Mouse (Mus musculus) cerebellum, postnatal 4 days (tissue): ENCODE results near the gene Rhoa.
"Not testable (repeated sequence)": the region's sequence is repeated elsewhere in the genome, so short reads cannot be mapped to it uniquely, and the experiment has no call there.

Source experiments
- DNase-seq, 2 experiments: peaks; one replicate each; pipeline ENCODE4 v3.0.0; 2022; ENCODE audit warnings: low spot score in 2 of 2, mixed read lengths in 1 of 2

Rhoa gene

GRCm38 (mm10) chr9:108305629-108306520, at the start of gene Rhoa, which contains the start of gene Tcta:
TSS of gene Rhoa (plus strand) at chr9:108306129.
TSS of gene Tcta (minus strand) at chr9:108306160.
- DNase-seq = peak; percentile 90 to 95

- DNase-seq = no peak
Measured at GRCm38 (mm10) chr9:108260526-108260925, 45.4 kb upstream of the Rhoa start.

DNA sequence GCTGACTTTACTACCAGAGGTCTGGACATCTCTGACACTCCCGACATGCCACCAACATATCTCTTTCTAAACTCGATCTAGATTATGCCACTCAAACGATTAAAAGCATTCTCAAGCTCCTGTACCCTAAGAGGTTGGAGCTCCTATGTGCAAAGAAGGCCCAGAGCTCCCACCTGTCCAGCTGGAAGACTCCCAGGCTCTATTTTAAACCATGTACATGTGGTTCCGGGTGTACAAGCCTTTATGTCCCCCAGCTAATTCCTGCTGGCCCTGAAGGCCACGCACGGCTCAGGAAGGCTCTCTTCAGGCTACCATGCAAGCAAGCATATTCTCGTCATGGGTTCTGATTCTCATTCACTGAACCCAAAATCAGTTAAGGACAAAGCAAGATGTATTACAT, 44.1 kb upstream of the Rhoa start:
- no peak for DNase-seq

DNA sequence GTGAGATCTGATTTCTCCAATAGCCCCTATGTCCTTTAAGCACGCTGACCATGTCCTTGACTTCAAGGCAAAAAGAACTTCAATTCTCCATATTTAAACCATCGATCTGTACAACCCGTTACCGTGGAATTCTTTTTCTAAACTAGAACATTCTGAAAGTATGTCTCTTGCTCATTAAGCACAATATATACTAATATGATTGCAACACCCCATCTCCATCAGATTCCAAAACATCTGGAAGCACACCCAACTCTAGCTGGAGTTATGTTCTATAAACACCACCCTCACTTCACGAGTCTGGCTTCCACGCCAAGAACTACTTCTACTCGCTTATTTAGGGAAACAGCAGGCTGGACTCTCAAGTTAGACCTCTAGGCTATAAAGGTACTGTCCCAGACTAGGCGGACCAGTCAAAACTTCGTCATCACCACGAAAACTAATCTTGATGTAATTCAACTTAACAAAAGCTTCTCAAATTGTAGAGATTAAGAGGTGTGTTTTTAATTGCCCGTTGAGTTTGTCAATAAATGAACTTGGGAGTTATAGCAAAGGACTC, 43.4 kb upstream of the Rhoa start:
- DNase-seq = no peak

- DNase-seq = peak in 1 of 2 experiments; percentile 42
Measured at GRCm38 (mm10) chr9:108263131-108263681, 42.7 kb upstream of the Rhoa start.

DNA sequence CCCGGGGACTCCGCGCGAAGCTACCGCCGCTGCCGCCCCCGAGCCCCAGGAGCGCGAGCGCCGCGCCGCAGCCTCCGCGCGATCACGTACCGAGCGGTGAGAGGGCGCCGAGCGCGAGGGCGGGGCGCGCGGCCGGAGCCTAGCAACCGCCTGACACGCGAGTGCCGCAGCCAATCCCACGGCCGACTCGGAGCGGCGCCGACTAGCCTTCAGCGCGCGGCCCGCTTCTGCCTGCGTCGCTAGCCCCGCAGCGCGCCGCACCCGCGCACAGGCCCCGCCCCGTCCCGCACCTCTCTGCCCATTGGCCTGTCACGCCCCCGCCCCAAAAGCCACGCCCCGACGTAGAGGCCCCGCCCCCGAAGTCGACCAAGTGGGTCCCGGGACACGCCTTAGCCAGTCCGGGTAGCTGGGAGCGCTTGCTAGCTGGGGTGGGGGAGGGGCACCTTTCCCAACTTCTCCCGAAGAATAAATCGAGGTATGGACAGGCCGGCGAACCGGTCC, 42.2 kb upstream of the Rhoa start, which contains the start of gene Dag1:
Gene Dag1 (minus strand): TSS at position 269 of the 501 bp plus-strand sequence.
- peak; percentile 98 to 99 for DNase-seq

GRCm38 (mm10) chr9:108264191-108264921, 41.6 kb upstream of the Rhoa start:
- DNase-seq = peak in 1 of 2 experiments; percentile 21

- no peak for DNase-seq
Measured at GRCm38 (mm10) chr9:108266261-108266935, 39.5 kb upstream of the Rhoa start.

- DNase-seq = no peak
Measured at GRCm38 (mm10) chr9:108267691-108268090, 38.2 kb upstream of the Rhoa start.

DNA sequence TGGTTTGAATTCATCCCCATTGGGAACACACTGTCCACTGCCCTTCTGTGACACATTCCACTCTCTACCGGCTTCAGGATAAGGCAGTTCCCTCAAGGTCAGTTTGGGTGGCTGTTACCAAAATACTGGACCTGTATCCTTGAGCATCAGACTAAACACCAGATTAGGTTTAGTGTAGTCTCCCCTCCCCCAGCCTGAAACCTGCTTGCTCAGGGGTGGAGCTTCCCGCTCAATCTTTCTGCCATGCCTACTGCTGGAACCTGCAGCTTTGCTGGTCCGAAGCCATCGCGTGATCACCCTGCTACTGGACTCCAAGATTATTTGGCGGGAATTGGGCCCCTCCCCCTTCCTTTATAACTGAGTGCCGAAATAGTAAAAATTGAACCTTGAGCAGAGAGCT, 37.2 kb upstream of the Rhoa start:
- DNase-seq = not testable (repeated sequence)

DNA sequence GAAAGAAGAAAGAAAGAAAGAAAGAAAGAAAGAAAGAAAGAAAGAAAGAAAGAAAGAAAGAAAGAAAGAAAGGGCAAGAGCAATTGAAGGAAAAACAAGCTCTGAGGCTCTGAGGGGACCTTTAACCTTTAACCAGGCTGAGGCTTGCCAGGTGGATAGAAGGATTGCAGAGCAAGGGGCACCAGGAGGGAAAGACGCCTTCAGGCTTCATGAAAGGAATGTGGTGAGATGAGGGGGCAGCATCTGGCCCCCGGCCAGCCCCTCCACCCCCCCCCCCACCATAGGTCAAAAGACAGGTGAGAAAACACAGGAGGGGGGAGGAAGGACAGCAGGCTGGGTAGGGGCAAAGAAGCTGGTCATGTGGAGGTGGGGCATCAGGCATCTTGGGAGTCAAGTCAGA, 34.0 kb upstream of the Rhoa start:
- DNase-seq = no peak

DNA sequence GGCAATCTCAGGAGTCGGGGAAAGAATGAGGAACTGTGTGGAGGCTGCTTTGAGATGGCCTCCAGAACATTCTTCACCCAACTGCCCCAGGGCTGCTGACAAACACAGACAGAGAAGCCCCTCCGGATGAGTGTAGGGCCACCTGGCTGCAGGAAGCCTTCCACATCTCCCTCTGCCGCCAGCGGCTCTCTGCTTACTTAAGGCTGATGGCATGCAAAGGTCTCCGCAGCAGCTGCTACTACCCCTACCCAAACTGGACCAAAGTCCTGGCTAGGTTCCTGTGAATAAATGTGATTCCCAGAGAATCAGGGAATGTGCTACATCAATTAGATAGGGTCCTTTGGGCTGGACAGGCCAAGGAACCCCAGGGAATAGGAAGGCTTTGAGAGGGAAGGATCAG, 33.2 kb upstream of the Rhoa start:
- DNase-seq = no peak

DNA sequence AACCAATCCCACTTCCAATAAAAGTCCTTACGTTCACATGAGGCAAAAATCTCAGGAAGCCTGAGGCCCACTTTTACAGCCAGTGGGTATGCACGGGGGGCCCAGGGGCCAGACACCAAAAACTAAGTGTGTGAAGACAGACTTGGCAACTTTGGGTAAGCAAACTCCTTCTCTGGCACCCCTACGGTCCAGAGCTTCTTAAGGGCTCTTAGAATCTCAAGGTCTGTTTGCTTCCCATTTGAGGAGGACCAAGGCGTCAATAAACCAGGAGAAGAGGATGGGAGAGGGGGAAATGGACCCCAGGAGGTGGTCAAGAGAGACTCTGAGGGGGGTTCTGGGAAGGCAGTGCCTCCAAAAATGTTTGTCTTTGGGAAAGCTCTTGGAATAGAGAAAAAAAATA, 32.4 kb upstream of the Rhoa start:
- DNase-seq = no peak

DNA sequence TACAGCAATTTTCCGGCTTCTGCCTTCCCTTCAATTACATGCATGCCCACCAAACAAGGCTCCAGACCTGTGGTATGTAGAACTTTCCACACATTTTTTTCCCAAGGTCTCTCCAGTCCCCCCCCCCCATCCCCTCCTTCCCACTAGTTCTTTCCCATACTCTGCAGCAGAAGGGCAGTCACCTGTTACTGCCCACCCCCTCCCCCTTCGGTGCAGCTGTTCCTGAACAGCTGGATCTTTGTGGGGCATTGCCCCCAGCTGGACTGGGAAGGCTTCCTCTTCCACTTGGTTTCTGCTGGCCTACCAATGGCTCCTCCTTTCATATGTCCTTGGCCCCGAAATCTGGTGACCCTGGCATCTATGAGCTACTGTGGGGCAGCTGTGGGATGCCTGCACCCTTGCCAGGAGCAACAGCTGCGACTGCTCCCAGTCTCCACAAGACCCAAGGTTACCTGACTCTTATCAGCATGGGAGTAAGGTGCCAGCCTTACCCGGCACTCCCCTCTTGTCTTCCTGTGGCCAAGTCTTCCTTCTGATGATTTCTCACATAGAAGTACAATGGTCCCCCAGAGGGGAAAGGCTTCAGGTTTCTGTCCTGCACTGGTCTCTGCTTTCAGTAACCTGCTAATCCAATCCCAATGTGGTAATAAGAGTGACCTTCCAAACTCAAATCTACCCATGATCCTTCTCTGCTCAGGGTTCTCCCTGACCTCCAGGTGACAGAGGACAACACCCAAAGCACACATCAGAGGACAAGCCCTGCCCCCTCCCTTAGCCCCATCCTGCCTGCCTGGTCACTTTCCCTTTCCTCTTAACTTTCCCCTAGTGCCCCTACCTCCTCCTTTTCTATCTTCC, 31.2 kb upstream of the Rhoa start:
- no peak for DNase-seq

DNA sequence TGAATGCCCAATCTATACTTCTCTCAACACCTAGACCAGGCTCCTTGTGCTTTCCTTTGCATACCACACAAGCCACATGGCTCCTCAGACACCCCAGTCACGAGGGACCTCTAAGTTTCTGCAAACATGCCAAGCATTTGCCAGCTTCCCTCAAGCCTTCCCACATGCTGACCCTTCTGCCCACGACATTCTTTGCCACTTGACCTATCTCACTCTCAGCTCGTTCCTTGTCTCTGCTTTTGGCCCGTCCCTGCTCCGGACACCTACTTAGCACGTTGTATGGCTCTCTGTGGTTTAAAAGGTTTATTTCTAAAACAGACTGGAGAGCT, 30.6 kb upstream of the Rhoa start:
- no peak for DNase-seq

GRCm38 (mm10) chr9:108278697-108279450, 27.1 kb upstream of the Rhoa start:
- peak in 1 of 2 experiments; percentile 20 for DNase-seq

DNA sequence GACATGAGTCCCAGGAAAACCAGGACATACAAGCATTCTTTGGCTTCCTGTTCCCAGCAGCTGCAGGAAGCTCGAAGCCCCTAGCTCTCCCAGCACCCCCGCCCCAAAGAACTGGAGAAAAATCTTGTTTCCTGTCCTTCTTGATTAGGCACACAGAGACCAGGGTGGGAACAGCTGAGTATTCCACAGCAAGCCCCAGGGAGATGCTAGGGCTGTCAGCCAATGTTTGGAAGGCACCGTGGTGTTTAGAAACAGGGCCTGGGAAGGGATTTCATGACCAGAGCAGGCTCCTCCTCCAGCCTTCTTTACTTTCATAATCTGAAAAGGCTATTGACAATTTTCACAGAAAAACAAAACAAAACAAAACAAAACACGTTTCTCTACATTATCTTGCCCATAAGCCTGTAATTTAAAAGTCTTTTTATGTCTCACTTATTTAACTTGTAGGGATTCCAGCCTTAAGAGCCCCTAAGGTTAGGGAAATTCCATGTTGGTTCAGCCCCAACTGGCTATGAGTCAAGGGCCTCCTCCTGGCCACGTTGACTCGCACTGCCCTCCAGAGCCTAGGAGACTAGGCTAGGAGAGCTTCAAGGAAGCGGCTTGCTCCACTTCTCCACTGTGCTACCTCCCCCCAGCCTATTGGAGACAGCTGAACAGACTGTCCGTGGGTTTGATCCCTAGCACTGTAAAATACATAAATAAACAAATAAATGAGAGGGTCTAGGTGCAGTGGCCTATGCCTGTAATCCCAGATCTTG, 25.7 kb upstream of the Rhoa start:
- peak in 1 of 2 experiments; percentile 39 for DNase-seq

DNA sequence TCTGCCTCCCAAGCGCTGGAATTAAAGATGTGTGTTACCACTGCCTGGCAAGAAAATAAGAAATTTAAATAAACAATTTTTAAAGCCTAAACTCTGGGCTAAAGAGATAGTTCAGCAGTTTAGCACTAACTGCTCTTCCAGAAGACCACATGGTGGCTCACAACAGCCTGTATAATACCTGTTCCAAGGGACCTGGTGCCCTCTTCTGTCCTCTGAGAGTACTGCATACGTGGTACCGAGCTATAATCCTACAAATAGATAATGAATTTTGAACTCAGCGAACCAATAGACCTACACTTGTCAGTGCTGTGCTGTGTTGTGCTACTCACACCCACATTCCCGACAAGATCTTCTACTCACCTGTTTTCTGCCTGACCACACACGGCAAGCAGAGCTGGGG, 21.5 kb upstream of the Rhoa start:
- peak in 1 of 2 experiments; percentile 73 for DNase-seq
